Mouse (Mus musculus): ENCODE measurements around the gene Bsn. TPM values are rescaled to one million over a fixed set of nuclear protein-coding genes. Genes with fewer than 3 reads are reported as not detected.

Gene Bsn
- polyA plus RNA-seq (2012; rRNA removed): 105 and 106 TPM in 2 replicates

GRCm38 (mm10) chr9:108189787-108190679 is at the start of gene Bsn:
Gene Bsn (minus strand): TSS chr9:108190384.
- TF ChIP-seq CTCF (IDR thresholded peaks at IDR 0.05; ENCODE audit: extremely low read depth, insufficient read depth, low read length) (no peak), POLR2A (IDR thresholded peaks at IDR 0.05; ENCODE audit: extremely low read depth, insufficient read depth, low read length) (peak; percentile 75)

GRCm38 (mm10) chr9:108239951-108240350 is 49.8 kb upstream of the Bsn start:
- peaks cover 13% of the 10 kb centered on the region for H3K4me1 ChIP-seq (ENCODE audit: control insufficient read depth, insufficient read depth, low read length)
- TF ChIP-seq CTCF (IDR thresholded peaks at IDR 0.05; ENCODE audit: extremely low read depth, insufficient read depth, low read length): no peak
- TF ChIP-seq POLR2A (IDR thresholded peaks at IDR 0.05; ENCODE audit: extremely low read depth, insufficient read depth, low read length): no peak
- H3K27ac ChIP-seq (ENCODE audit: insufficient read depth, low read length): no peak overlapping the region
- no peak overlapping the region for H3K4me3 ChIP-seq (ENCODE audit: insufficient read depth, low read length)

More at GRCm38 (mm10) chr9:108189787-108190679, at the start of gene Bsn:
- Histone ChIP-seq H3K4me1 (ENCODE audit: control insufficient read depth, insufficient read depth, low read length) (peaks cover 6% of the 10 kb centered on the region; the same call in 1 of the 2 replicates), H3K27ac (ENCODE audit: insufficient read depth, low read length) (peak within 1 kb of the TSS; percentile 82), H3K4me3 (ENCODE audit: insufficient read depth, low read length) (peak within 1 kb of the TSS; percentile 91)

GRCm38 (mm10) chr9:108238831-108239230 is 48.6 kb upstream of the Bsn start:
- Histone ChIP-seq H3K27ac (ENCODE audit: insufficient read depth, low read length) (no peak overlapping the region), H3K4me3 (ENCODE audit: insufficient read depth, low read length) (no peak overlapping the region), H3K4me1 (ENCODE audit: control insufficient read depth, insufficient read depth, low read length) (peaks cover 14% of the 10 kb centered on the region)
- no peak for TF ChIP-seq CTCF (IDR thresholded peaks at IDR 0.05; ENCODE audit: extremely low read depth, insufficient read depth, low read length)
- no peak for TF ChIP-seq POLR2A (IDR thresholded peaks at IDR 0.05; ENCODE audit: extremely low read depth, insufficient read depth, low read length)

DNA sequence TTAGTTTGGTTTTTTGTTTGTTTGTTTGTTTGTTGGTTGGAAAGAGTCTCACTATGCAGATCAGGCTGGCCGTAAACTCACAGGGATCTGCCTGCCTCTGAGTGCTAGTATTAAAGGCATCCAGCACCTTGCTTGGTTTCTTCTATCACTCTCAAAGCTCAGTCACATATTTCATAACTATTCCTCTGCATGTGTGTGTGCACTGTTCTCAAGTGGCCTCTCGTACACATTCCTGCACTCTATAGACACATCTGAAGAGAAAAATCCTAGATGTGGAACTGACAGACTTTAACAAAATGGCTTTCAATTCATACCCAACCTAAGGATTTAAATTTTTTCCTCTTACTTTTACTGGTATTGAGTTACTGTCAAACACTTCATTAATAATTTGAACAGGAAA is 48.2 kb upstream of the Bsn start:
- no peak for TF ChIP-seq CTCF (IDR thresholded peaks at IDR 0.05; ENCODE audit: extremely low read depth, insufficient read depth, low read length)
- TF ChIP-seq POLR2A (IDR thresholded peaks at IDR 0.05; ENCODE audit: extremely low read depth, insufficient read depth, low read length): no peak
- H3K4me1 ChIP-seq (ENCODE audit: control insufficient read depth, insufficient read depth, low read length): peaks cover 14% of the 10 kb centered on the region
- no peak overlapping the region for H3K4me3 ChIP-seq (ENCODE audit: insufficient read depth, low read length)
- no peak overlapping the region for H3K27ac ChIP-seq (ENCODE audit: insufficient read depth, low read length)

- Histone ChIP-seq H3K4me3 (ENCODE audit: insufficient read depth, low read length) (no peak overlapping the region), H3K27ac (ENCODE audit: insufficient read depth, low read length) (no peak overlapping the region)
- TF ChIP-seq CTCF (IDR thresholded peaks at IDR 0.05; ENCODE audit: extremely low read depth, insufficient read depth, low read length) (no peak), POLR2A (IDR thresholded peaks at IDR 0.05; ENCODE audit: extremely low read depth, insufficient read depth, low read length) (no peak)
These were observed 44.5 kb upstream of the Bsn start for GRCm38 (mm10) chr9:108234682-108235081.

GRCm38 (mm10) chr9:108232908-108233307 is 42.7 kb upstream of the Bsn start:
- no peak overlapping the region for H3K27ac ChIP-seq (ENCODE audit: insufficient read depth, low read length)
- H3K4me1 ChIP-seq (ENCODE audit: control insufficient read depth, insufficient read depth, low read length): peaks cover 14% of the 10 kb centered on the region
- TF ChIP-seq POLR2A (IDR thresholded peaks at IDR 0.05; ENCODE audit: extremely low read depth, insufficient read depth, low read length) (no peak), CTCF (IDR thresholded peaks at IDR 0.05; ENCODE audit: extremely low read depth, insufficient read depth, low read length) (no peak)
- no peak overlapping the region for H3K4me3 ChIP-seq (ENCODE audit: insufficient read depth, low read length)

More at GRCm38 (mm10) chr9:108234682-108235081, 44.5 kb upstream of the Bsn start:
- H3K4me1 ChIP-seq (ENCODE audit: control insufficient read depth, insufficient read depth, low read length): peaks cover 14% of the 10 kb centered on the region

DNA sequence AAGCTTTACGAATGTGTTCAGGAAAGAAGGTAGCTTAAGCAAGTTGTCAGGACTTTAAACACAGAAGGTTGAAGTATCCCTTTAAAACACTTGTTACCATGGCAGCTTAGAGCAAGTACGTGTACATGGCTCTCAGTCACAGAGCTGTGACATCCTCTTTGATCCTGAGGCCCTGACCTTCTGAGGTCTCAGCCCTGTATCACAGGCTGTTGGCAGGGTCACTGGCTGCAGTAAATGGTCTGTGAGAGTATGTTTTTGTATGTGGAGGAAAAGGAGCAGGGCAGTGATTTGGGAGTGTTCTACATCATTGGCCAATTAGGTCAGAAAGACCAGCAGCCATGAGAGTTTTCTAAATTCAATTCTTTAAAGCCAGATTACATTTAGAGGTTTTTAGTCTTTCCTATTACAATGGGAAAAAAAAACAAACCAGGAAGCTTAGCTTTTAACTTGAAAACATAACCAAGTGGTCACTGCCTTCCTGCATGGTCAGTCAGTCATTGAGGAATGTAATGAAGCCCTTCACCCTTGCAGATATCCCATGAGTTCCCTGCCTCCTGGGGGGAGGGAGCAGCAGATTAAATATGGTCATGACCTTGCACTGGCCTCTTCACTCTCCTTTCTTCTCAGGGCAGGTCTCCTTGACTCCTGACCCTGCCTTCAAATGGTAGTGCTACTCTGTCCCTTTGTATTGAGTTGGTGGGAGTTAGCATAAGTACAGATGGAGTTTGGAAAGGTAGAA is 37.9 kb upstream of the Bsn start:
- H3K4me3 ChIP-seq (ENCODE audit: insufficient read depth, low read length): no peak overlapping the region
- TF ChIP-seq CTCF (IDR thresholded peaks at IDR 0.05; ENCODE audit: extremely low read depth, insufficient read depth, low read length) (no peak), POLR2A (IDR thresholded peaks at IDR 0.05; ENCODE audit: extremely low read depth, insufficient read depth, low read length) (no peak)
- H3K4me1 ChIP-seq (ENCODE audit: control insufficient read depth, insufficient read depth, low read length): no peaks in the 10 kb centered on the region
- H3K27ac ChIP-seq (ENCODE audit: insufficient read depth, low read length): no peak overlapping the region

- Histone ChIP-seq H3K4me3 (ENCODE audit: insufficient read depth, low read length) (no peak overlapping the region), H3K4me1 (ENCODE audit: control insufficient read depth, insufficient read depth, low read length) (peaks cover 10% of the 10 kb centered on the region), H3K27ac (ENCODE audit: insufficient read depth, low read length) (no peak overlapping the region)
- TF ChIP-seq POLR2A (IDR thresholded peaks at IDR 0.05; ENCODE audit: extremely low read depth, insufficient read depth, low read length): no peak
- no peak for TF ChIP-seq CTCF (IDR thresholded peaks at IDR 0.05; ENCODE audit: extremely low read depth, insufficient read depth, low read length)
These were observed 35.0 kb upstream of the Bsn start for GRCm38 (mm10) chr9:108225166-108225565.

GRCm38 (mm10) chr9:108223633-108224032 is 33.4 kb upstream of the Bsn start:
- Histone ChIP-seq H3K4me3 (ENCODE audit: insufficient read depth, low read length) (no peak overlapping the region), H3K27ac (ENCODE audit: insufficient read depth, low read length) (no peak overlapping the region), H3K4me1 (ENCODE audit: control insufficient read depth, insufficient read depth, low read length) (peaks cover 10% of the 10 kb centered on the region)
- no peak for TF ChIP-seq POLR2A (IDR thresholded peaks at IDR 0.05; ENCODE audit: extremely low read depth, insufficient read depth, low read length)
- no peak for TF ChIP-seq CTCF (IDR thresholded peaks at IDR 0.05; ENCODE audit: extremely low read depth, insufficient read depth, low read length)

Data from cortical plate, adult 2 months (tissue).